Mouse (Mus musculus): Measurements from ENCODE around the gene Ttyh2. TPM values are rescaled to one million over a fixed set of nuclear protein-coding genes. Genes with fewer than 3 reads are reported as not detected.

The Ttyh2 gene
- polyA plus RNA-seq, 1 experiment from 2014 or later: 22.1 TPM

- DNase-seq (ENCODE audit: low read depth, low spot score) (no peak), ATAC-seq (no peak)
- H3K27me3 ChIP-seq: no peaks in the 10 kb centered on the region
- no peak for TF ChIP-seq CTCF (IDR thresholded peaks at IDR 0.05)
- CTCF ChIA-PET: no interaction called here
- in situ Hi-C loops (cut with MboI; ENCODE audit: low pct_unique_long_range_greater_than_20kb): no loop called here
- POLR2A ChIA-PET: no interaction called here
Measured at GRCm38 (mm10) chr11:114676896-114677530, 1.8 kb downstream of the Ttyh2 start.

- ChIA-PET CTCF (interaction anchor here (0.8 kb wide), 1 partner anchor 45 kb away, joined by 3 read pairs; no protein-coding TSS in a partner anchor), POLR2A (interaction anchor here (0.9 kb wide), 1 partner anchor 197 kb away, joined by 7 read pairs; no protein-coding TSS in a partner anchor)
- ATAC-seq (no peak), DNase-seq (ENCODE audit: low read depth, low spot score) (no peak)
- H3K27me3 ChIP-seq: no peaks in the 10 kb centered on the region
- TF ChIP-seq CTCF (IDR thresholded peaks at IDR 0.05): no peak
- in situ Hi-C loops (cut with MboI; ENCODE audit: low pct_unique_long_range_greater_than_20kb): no loop called here
Measured at GRCm38 (mm10) chr11:114679582-114679981, 4.4 kb downstream of the Ttyh2 start.

- in situ Hi-C loops (cut with MboI; ENCODE audit: low pct_unique_long_range_greater_than_20kb): no loop called here
- ATAC-seq: no peak
- CTCF ChIA-PET: interaction anchor here (0.8 kb wide), 1 partner anchor 45 kb away, joined by 3 read pairs; no protein-coding TSS in a partner anchor
- DNase-seq (ENCODE audit: low read depth, low spot score): no peak
- POLR2A ChIA-PET: no interaction called here
- H3K27me3 ChIP-seq: no peaks in the 10 kb centered on the region
- no peak for TF ChIP-seq CTCF (IDR thresholded peaks at IDR 0.05)
Measured at GRCm38 (mm10) chr11:114680291-114680690, 5.1 kb downstream of the Ttyh2 start.

GRCm38 (mm10) chr11:114681054-114681453 lies 5.8 kb downstream of the Ttyh2 start:
- in situ Hi-C loops (cut with MboI; ENCODE audit: low pct_unique_long_range_greater_than_20kb): no loop called here
- CTCF ChIA-PET: no interaction called here
- H3K27me3 ChIP-seq: no peaks in the 10 kb centered on the region
- no peak for TF ChIP-seq CTCF (IDR thresholded peaks at IDR 0.05)
- no peak for ATAC-seq
- POLR2A ChIA-PET: no interaction called here
- no peak for DNase-seq (ENCODE audit: low read depth, low spot score)

GRCm38 (mm10) chr11:114682321-114682900 lies 7.2 kb downstream of the Ttyh2 start:
- TF ChIP-seq CTCF (IDR thresholded peaks at IDR 0.05): no peak
- CTCF ChIA-PET: no interaction called here
- no peak for ATAC-seq
- POLR2A ChIA-PET: no interaction called here
- H3K27me3 ChIP-seq: no peaks in the 10 kb centered on the region
- in situ Hi-C loops (cut with MboI; ENCODE audit: low pct_unique_long_range_greater_than_20kb): no loop called here
- no peak for DNase-seq (ENCODE audit: low read depth, low spot score)

- POLR2A ChIA-PET: interaction anchor here (1.2 kb wide), 1 partner anchor 58 kb away, joined by 3 read pairs; no protein-coding TSS in a partner anchor
- ATAC-seq: no peak
- DNase-seq (ENCODE audit: low read depth, low spot score): no peak
- TF ChIP-seq CTCF (IDR thresholded peaks at IDR 0.05): no peak
- H3K27me3 ChIP-seq: no peaks in the 10 kb centered on the region
- in situ Hi-C loops (cut with MboI; ENCODE audit: low pct_unique_long_range_greater_than_20kb): no loop called here
- CTCF ChIA-PET: no interaction called here
Measured at GRCm38 (mm10) chr11:114683029-114683721, 7.9 kb downstream of the Ttyh2 start.

GRCm38 (mm10) chr11:114683722-114684621 lies 8.7 kb downstream of the Ttyh2 start:
- H3K27me3 ChIP-seq: no peaks in the 10 kb centered on the region
- TF ChIP-seq CTCF (IDR thresholded peaks at IDR 0.05): no peak
- in situ Hi-C loops (cut with MboI; ENCODE audit: low pct_unique_long_range_greater_than_20kb): no loop called here
- DNase-seq (ENCODE audit: low read depth, low spot score) (no peak), ATAC-seq (no peak)
- ChIA-PET POLR2A (interaction anchor here (1.2 kb wide), 1 partner anchor 57 kb away, joined by 3 read pairs; no protein-coding TSS in a partner anchor), CTCF (interaction anchor here (1.2 kb wide), 1 partner anchor 39 kb away, joined by 4 read pairs; no protein-coding TSS in a partner anchor)

GRCm38 (mm10) chr11:114684627-114685373 lies 9.6 kb downstream of the Ttyh2 start:
- ChIA-PET POLR2A (interaction anchor here (1.2 kb wide), 1 partner anchor 56 kb away, joined by 3 read pairs; no protein-coding TSS in a partner anchor), CTCF (interaction anchor here (1.2 kb wide), 1 partner anchor 38 kb away, joined by 4 read pairs; no protein-coding TSS in a partner anchor)
- no peak for TF ChIP-seq CTCF (IDR thresholded peaks at IDR 0.05)
- DNase-seq (ENCODE audit: low read depth, low spot score): no peak
- ATAC-seq: no peak
- in situ Hi-C loops (cut with MboI; ENCODE audit: low pct_unique_long_range_greater_than_20kb): no loop called here
- no peaks in the 10 kb centered on the region for H3K27me3 ChIP-seq

GRCm38 (mm10) chr11:114685526-114686040 lies 10.4 kb downstream of the Ttyh2 start:
- ChIA-PET POLR2A (interaction anchor here (0.8 kb wide), 1 partner anchor 42 kb away, joined by 3 read pairs; the partner anchor contains the start of gene Dnaic2), CTCF (no interaction called here)
- no peaks in the 10 kb centered on the region for H3K27me3 ChIP-seq
- no peak for ATAC-seq
- DNase-seq (ENCODE audit: low read depth, low spot score): no peak
- no peak for TF ChIP-seq CTCF (IDR thresholded peaks at IDR 0.05)
- in situ Hi-C loops (cut with MboI; ENCODE audit: low pct_unique_long_range_greater_than_20kb): no loop called here

Data from Patski (cell line).